Mouse (Mus musculus) testis, postnatal 14 days (tissue): Measurements from ENCODE around the gene Them4.
"Not testable (repeated sequence)": the region's sequence is repeated elsewhere in the genome, so short reads cannot be mapped to it uniquely, and the experiment has no call there.

ENCODE experiments used
- DNase-seq: peaks from one replicate; pipeline ENCODE4 v3.0.0; 2021; ENCODE audit warnings: low spot score

Them4 gene

DNA sequence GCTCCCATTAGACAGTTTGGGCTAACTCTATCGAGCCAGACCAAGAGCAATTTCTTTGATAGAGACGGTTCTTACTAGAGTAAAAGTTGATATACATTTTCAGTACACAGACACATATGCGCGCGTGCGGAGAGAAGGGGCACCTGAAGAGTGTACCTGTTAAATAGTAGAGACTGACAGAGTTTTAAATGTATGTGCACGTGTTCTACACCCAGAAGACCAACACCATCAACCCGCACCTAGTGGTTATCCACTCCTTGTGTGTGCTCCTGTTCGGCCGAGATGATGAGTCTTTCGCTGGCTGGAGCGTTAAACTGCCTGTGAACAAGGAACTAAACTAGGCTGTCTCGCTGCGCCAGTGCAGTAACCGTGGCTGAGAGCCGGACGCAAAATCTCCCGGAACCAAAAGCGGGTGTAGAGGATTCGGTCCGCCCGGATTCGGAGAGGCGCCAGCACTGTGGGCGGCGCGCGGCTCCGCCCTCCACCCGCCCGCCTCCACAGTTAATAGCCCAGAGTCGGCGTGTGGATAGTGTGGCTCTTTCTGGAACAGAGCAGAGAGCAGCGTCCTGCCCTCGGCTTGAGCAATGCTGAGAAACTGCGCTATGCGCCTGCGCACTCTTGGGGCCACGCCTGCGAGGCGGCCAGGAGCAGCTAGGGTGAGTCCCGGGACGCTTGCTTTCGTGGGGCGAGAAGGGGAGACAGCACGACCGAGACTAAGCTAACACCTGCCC, at the start of gene Them4:
Them4 (plus strand) TSS at position 457 of the 731 bp plus-strand sequence.
- DNase-seq = peak; percentile 91

DNA sequence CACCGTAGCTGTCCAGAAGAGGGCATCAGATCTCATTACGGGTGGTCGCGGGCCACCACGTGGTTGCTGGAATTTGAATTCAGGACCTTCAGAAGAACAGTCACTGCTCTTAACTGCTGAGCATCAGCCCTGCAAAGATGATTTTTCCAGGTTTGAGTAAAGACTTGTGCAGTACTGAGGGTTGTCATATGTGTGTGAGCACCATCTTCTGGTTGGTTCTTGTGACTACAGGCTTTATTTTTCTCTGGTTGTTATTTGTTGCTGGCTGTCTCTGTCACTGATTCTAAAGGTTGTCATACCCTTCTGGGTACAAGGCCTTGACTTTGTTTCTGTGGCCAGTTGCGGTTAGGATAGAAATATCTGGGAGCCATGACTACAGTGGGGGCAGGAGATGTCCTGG, 49.3 kb upstream of the Them4 start:
- no peak for DNase-seq

DNA sequence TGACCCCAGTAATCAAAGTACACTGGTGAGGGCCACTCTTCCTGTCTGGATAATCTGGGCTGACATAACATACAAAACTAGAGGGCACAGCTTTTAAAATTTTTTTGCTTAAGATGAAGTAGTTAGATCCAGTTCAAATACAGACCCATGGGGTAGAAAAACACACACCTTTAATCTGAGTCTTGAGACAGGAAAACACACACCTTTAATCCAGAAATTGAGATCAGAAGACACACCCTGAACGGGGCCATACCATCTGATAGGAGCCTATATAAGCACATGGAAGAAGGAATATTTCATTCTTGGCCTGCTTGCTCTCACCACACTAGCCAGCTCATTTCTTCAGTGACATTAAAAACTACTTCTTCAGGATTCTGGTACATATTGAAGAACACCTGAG, 46.2 kb upstream of the Them4 start, which contains the start of gene Gm4778:
Gm4778 (plus strand) TSS at position 301 of the 400 bp plus-strand sequence.
- not testable (repeated sequence) for DNase-seq

DNA sequence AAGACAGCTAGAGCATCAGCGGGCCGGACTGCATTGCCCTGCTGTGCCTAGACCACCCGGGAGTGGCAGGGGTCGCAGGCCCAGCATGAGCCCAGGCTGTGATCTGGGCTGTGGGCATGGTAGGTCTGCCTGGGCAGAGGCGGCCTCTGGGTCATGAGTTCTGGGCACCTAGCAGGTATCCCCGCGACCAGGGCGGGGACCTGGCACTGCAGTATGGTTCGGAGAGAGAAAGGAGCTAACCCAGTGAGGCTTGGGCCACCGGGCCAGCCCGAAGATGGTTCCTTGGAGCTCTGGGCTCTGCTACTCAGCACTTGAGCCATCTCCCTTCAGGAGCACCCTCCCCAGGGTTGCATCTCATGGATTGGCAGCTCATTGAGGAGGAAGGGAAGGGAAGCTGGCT, 33.9 kb upstream of the Them4 start:
- DNase-seq = no peak

DNA sequence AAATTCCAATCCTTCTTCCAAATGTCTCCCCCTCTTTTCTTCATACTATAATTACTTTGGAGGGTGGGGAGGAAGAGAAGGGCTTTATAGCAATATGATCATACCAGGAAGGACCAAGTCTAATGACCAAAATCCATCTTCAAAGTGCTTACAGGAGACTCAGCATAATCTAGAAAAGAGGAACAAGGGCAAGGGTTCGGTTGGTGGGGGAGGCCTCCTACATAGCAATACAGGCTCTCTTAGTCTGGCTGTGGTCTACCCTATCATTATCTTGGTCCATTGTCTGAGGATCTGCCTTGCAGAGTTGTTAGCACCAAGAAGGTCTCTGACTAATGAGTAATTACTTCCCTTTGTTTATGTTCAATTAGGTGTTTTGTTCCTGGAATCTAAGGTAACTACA, 4.4 kb upstream of the Them4 start:
- no peak for DNase-seq

DNA sequence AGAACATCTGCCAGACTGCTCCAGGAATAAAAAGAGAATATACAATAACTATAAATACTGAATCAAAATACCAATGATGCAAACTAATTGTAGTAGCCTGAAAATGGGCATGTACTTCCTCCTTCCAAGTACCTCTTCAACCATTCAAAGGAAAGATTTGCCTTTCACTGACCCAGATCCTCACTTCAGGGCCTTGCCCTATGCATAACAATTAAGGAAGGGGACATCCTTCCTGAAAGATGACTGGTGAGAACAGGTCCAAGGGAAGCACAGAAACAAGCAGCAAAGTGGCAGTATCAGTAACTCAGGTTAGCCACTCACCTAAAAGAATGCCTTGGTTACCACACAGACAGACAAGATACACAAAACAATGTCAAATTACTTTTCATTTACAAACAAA, 2.9 kb upstream of the Them4 start:
- DNase-seq = no peak

DNA sequence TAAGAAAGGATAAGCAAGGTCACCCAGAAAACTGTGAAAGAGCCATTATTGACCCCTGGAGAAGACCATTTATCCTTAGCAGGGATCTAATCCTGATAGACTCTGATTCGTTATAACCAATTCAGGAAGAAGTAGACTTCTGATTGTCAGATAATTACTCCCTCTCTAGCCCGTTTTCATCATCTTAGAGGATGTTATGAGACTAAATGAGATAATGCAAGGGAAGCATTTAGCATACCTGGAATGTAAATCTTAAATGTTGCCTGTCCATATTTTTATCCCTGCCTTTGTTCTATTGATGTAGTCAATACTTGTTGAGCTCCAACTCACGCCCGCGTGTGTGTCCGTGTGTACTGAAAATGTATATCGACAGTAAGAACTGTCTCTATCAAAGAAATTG, 602 bp downstream of the Them4 start:
- DNase-seq = no peak

DNA sequence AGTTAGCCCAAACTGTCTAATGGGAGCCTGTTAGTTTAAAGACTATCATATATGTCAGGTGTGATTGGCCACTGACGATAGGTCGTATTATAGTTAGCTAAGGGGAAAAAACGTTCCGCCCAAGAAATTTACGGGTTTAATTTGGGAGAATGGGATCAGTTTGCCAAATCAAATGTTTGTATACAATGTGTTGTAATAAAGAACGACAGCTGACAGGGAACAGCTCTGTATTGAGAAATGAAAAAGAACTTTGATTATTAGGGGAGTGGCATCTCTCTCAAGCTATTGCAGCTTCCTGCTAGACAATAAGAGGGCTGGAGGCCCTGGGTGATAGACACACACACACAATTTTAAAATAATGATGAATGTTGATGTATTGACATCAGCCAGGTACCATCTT, 1.0 kb downstream of the Them4 start:
- no peak for DNase-seq

DNA sequence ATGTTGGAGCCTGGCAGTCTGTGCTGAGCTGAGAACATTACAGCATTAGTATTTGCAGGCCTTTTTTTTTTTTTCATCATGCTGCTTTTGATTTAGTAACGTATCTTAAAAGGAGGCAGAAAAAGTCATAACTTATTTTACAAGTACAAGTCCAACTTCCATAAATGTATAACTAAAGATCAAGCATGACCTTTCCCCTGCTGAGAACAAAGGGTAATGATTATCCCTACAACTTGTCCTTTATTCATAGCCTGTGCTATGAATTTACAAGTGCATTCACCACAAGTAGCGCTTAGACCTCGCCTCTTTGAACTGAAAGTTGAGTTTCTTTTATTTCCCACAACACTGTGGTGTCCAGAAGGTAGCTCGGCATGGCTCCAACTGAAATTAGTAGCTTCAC, 1.5 kb downstream of the Them4 start:
- no peak for DNase-seq

DNA sequence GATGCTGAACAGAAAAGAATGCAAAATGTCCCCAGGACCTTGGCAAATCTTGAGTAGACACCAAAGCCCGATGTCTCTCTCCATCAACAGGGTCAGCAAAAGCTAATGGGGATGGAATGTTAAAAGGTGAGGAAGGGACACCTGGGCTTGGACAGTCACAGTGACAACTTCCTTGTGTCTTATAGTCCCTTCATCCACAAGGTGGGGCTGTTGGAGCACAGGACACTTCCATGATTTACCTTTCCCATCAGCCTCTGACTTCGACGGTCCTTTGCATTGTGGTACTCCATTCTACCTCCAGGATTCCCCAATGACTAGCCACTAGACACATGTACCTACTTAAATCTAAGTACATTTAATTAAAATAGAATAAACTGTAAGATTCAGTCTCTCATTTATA, 18.8 kb downstream of the Them4 start:
- DNase-seq = no peak

DNA sequence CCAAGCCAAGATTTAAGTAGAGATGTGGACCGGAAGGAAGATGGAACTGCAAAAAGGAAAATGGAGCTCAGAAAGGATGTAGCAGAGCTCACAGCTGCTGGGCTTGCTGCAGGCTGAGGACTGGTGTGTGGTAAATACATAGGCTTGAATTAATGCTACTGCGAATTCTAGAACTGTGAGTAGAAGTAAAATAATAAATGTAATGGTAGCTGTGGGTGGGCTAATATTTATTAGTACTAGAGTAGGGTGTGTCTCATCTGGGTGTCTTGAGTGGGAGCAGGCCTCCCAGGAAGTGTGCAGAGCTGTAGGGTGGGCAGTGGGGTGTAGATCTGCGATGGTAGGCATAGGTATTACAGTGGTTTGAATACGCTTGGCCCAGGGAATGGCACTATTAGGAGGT, 24.6 kb downstream of the Them4 start:
- no peak for DNase-seq

DNA sequence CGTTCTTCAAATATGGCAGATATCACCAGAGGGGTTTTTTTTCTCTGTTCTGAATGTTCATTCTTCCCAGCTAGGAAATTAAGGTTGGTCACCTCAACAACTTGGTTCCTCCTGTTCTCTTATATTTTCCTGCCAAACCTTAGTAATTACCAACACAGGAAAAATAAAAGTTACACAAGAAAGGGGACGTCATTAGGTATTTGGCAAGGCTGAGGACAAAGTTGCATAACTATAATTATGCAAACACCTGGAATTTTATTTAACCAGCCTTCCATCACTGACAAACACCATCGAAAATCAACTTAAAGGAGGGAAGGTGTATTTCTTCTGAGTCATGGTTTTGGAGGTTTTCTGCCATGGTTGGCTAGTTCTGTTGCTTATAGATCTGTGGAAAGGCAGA, 28.6 kb downstream of the Them4 start:
- DNase-seq = no peak

DNA sequence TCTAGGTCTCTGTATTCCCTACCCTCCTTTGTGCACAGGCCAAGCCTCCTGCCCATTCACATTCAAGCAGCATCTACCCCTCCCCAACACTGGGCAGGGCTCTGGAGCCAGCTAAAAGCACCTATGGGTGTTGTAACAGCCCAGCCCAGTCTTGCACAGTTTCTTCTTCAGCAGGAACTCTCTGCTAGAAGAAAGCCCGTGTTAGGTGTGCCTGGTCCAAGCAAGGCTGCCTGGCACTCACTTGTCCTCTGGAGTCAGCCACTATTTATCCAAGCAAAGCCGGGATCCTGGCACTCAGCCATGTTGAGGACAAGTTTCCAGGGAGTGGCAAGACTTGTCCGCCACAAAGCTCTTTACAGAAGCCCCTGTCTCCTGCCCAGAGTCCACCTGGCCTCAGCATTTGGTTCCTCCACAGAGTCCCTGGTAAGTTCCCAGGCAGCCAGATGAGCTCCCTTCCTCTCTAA, 32.1 kb downstream of the Them4 start, which contains the start of gene Them5:
Them5 (plus strand) TSS at position 141 of the 464 bp plus-strand sequence.
- DNase-seq = no peak

DNA sequence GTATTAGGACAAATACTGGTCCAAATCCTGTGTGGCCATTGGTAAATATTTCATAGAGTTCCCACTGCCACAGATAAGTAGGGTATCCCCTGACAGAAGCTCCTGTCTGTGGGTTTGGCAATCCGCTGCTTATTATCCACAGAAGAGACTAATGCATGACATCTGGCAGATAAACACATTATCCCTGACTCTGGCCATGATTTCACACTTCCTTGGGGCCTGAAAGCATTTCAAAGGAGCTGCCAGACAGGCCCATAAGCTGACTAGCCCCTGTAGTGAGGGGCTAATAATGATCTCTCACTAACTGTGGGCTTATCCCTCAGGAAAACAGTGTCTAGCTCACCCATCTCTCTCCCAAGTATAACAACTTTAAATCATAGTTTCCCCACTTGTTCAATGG, 32.7 kb downstream of the Them4 start:
- DNase-seq = no peak

DNA sequence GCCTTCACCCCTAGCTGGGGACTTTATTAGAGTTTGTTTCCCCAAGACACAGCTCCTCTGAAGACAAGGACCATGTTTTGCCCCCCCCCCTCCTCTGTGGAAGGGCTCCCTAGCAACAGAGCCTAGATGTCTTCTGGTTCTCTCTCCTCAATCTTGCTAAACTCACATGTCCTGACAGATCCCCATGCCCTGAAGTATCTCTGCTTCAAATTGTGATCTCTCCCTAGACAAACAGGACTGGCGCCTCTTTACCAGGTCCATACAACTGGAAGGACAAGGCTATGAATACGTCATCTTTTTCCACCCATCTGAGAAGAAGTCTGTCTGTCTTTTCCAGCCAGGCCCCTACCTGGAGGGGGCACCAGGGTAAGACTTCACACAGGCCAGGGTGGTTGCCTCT, 34.3 kb downstream of the Them4 start:
- no peak for DNase-seq

DNA sequence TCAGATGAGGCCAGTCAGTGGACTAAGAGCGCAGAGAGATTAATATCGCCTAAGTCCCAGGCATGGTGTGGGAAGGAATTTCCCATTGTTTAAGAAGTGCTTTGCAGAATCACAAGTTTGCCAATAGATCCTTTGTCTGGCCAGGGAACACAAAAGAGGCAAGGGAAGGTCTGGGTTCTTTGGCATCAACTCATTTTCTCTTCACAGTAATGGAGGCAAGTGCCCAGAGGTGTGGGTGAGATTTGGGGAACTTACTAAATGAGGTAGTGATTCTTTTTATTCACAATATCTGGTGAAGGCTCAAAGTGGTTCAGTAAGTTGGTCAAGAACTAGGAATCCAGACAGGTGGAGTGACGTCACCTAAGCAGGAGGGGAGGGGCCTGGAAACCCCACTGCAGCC, 35.0 kb downstream of the Them4 start:
- DNase-seq = no peak

DNA sequence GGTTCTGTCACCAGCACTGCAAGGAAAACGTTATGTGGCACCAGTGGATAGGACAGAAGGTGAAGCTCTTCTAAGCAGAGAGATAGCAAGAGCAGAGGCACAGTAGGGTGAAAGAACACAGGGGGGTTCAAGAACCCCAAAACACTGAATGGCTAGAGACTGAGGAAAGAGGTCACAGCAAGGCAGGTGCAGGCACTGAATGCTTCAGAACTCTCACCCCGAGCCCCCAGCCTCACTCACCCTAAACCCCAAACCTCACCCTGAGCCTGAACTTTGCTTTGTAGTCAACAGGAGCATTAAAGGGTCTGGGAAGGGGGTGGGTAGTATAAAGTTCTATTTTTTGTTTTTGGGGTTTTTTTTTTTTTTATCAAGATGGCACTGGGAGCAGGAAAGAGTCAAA, 38.3 kb downstream of the Them4 start:
- DNase-seq = no peak

DNA sequence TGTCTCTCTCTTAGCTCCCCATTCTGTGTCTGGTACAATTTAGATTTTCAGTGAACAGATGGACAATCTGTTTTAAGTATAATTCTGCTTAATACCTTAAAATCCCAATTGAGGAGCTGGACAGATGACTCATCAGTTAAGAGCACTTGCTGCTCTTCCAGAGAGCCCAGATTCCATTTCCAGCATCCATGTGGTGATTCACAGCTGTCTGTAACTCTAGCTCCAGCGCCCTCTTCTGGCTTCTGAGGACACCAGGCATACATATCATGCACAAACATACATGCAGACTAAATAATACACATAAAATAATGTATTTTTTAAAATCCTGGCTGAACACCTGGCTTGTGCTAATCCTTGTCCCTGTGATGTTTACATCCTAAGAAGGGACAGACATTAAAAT, 50.9 kb downstream of the Them4 start:
- DNase-seq = no peak

DNA sequence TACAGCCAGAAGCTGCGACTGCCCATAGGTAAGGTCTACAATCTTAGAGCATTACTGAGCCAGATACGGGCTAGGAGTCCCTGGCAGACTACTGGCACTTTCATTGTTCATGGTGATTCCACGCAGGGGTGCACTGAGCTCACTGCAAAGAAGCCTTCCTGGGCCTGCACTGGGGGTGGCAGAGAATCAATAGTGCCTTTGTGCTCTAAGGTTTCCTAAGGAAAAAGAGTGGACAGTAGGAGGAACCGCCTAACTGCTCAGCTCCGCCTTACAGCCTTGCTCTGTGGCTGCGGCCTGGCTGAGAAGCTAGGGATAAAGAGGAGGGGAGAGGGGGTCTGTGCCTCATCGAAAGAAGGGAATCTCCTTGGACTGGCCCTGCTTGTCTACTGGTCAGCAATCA, 52.2 kb downstream of the Them4 start, which contains the start of gene C2cd4d:
C2cd4d (plus strand) TSS at position 301 of the 400 bp plus-strand sequence.
- DNase-seq = no peak

DNA sequence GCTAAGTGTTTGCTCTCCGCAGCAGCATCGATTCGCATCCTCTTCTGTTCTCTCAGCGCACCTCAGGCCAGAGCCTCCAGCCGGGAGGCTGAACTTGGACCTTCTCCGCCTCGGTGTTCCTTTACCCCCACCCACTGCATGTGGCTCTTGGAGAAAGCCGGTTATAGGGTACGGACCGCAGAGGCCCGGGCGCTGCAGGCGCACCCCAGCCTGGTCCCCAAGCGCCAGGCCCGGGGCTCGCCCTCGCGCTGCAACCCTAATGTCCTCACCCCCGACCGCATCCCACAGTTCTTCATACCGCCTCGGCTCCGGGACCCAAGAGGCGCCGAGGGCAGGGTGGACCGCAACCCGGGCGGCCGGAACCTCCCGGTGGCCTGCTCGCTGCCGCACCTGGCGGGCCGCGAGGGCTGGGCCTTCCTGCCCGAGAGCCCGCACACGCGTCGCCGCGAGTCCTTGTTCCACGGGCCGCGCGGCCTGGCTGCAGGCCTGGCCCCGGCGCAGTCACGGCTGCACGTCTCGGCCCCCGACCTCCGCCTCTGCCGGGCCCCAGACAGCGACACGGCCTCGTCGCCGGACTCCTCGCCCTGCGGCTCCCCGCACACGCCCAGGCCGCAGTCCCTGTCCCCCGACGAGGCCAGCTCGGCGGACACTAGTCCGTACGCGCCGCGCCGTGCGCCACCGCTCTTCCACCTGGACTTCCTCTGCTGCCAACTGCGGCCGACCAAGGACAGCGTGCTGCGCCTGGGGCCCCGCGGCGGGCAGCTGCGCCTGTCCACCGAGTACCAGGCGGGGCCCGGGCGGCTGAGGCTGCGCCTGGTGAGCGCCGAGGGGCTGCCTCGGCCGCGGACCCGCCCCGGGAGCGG, 53.6 kb downstream of the Them4 start:
- DNase-seq = peak; percentile 66

DNA sequence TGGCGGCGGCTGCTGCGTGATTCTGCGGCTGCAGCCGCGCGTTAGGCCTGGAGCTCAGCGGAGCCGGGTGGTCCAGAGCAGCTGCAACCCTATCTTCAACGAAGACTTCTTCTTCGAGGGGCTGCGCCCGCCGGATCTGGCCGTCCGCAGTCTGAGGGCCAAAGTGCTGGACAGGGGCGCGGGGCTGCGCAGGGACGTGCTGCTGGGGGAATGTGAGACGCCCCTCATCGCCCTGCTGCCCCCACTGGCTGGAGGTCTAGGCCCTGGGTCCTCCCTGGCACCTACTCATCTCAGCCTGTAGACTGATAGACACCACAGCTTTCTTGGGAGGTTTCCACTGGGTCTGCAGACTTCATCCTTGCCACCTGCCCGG, 54.3 kb downstream of the Them4 start:
- peak; percentile 55 for DNase-seq

DNA sequence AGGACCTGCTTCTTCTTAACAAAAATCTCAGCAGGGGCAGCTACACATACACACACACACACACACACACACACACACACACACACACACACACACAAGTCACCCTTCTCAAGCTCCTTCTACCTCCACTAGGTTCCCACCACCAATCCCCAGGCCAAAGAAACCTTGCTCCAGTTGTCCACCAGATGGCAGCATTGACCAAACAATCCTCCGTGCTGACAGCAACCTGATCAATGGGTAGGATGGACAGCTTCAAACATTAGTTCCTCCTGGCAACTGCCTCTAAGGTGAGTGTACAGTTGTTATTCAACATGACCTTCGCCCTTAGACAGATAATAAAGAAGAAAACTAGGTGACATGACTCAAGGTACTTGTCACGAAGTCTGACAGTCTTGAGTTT, 56.9 kb downstream of the Them4 start:
- peak; percentile 53 for DNase-seq

DNA sequence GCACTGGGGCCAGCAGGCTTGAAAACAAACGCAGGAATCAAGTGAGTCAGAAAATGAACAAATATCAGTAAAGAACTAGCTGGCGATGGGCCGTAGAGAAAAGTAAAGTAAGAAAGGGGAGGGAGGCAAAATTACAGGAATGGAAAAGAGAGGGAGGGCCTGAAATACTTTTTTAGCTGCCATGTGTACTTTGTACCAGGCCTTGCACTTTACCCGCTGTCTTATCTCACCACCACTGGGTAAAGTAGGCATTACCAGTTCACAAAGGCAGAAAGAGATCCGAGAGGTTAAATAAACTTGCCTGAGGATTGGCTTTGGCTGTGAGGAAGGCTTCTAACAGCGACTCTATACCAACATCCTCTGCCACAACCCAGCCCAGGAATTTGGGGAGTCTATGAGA, 57.6 kb downstream of the Them4 start:
- DNase-seq = no peak
